Mouse (Mus musculus) c-Kit-negative CD71-positive TER-119-positive erythroid progenitor cells, embryonic 14.5 days (primary cell): Measurements from ENCODE around the gene Zdhhc13.
A peak's percentile ranks its signal among the peaks of the same experiment; 100 is the strongest.

Experiments
- DNase-seq: peaks from one replicate; pipeline ENCODE4 v3.0.0-alpha.2; 2013; ENCODE audit warnings: low read depth, low spot score

Gene Zdhhc13

DNA sequence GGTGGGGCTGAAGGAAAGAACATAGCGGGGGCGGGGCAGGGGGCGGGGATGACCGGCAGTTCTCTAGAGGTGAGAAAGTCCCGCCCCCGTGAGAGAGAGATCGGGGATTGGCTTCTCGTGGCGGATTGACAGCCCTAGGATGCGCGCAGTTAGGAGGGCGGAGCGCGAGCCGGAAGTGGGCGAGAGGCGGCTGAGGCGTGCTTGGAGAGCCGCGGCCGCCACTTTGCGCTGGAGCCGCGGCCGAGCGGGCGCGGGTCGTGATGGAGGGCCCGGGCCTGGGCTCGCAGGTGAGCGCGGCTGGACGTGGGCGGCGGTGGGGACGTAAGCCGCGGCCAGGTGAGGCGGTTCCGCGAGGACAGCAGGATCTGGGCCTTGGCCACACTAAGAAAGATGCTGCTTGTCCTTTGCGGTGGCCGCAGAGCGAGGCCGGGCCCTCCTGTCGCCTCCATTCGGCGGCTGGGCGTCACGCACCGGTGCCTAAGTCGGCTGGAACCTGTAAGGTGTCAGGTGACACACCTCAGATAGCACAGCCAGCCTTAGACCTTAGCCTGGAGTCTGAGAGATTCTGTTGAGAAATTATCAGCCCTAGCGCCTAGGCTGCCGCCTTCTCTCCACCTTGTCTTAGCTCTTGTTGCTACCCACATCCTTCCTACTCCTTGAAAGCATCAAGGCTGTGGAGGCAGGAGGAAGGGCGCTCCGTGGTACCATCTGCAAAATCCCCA, at the start of gene Zdhhc13:
Gene Zdhhc13 (plus strand): TSS at position 153 of the 722 bp plus-strand sequence.
- DNase-seq, result peak; percentile 94

DNA sequence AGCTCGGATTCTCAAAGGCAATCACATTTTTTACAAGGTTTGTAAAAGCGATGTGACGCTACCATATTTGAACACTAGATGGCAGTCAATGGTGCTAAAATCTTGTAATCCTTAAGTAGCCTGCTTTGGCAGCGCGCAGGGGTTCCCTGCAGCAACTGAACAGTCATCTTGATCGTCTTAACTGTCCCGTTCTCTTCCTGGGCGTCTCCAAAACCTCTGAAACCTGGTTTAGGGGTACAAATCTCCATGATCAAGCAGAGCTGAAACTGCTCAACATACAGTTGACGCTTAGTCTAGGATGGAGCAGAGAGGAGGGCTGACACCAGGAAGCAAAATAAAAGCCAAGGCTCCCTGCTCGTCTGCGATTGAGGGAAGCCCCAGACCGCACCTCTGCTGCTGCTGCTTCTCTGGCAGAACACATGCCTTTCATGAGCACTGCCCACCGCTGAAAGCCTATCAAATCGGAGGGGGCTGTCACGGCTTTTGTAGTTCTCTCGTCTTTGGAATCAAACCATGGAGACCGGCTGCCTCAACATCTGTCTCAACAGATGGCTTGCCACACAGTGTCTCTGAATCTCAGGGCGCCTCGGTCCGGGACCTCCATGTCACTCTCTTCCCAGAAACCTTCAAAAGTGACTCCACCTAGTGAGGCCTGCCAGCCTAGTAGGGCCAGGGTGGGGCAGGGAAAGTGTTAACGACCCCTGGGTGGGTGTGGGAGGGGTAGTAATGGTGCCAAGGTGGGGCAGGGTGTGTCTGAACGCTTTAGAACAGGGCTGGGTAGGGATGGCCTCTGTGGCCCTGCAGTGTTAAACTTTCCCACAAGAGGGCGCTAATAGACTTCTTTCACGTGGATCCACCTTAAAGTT, 39.3 kb upstream of the Zdhhc13 start:
- DNase-seq, result peak; percentile 65

DNA sequence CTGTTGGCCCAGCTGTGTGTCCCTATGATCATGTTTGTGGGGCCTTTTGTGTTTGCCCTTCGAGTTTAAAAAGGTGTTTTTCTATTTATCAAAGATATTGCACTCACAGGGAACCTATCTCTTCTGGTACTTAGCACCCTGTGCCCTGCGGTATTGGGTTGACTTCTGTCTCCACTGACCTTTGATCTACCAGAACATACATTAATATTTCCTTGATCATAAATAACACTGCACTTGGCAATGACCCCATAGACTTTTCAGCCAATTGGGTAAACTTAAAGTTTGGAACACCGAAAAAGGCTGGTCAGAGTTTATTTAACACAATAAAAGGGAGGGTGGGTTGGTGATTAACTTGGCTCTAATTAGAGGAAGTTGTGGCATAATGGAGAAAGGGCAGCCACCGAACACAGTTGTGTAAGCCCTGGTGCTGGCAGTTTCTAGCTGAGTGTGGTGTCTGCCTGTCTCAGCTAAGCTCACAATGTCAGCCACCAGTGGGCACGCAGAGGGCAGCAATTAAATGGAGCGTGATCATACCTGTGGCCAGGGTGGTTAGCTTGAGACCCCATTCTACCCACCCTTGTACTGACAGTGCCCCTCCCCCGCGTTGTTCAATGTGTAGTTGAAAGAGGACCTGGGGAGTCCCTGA, 38.5 kb upstream of the Zdhhc13 start:
- DNase-seq, result no peak

DNA sequence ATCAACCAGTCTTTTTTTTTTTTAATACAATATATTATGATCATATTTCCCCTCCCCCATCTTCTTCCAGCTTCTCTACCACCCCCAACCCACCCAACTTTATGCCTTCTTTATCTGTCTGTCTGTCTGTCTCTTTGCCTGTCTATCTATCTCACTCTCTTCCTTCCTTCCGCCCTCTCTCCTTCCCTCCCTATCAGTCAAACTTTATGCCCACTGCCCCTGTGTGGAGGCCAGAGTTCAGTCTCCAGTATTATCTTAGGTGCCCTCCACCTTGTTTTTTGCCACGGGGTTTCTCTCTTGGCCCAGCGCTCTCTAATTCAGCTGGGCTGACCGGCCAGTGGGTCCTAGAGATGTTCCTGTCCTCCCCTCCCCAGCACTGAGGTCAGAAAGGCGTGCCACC, 37.6 kb upstream of the Zdhhc13 start:
- no peak for DNase-seq

DNA sequence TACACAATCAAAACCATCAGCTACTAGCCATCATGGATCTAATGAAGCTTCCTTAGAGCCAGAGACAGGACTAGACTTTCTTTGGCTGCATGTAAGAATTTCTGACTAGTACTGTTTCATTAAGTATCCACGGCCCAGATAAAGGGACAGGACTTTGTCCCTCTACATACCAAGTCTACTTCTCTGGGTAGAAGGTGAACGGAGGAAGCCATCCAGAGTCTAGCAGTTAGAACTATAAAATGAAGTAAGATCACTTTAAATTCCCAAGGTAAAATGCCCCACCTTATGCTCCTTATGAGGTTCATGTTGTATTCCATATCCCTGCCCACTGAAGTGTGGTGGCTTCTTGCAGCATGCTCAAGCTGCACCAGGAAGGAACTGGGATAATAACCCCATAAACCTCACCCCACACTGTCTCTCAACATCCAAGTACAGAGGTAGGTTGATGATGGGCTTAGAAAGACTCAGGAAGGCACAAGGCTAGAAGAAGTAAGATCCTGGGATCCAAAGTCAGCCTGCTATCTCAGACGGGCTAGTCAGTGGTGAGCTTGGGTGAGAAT, 34.3 kb upstream of the Zdhhc13 start:
- no peak for DNase-seq

DNA sequence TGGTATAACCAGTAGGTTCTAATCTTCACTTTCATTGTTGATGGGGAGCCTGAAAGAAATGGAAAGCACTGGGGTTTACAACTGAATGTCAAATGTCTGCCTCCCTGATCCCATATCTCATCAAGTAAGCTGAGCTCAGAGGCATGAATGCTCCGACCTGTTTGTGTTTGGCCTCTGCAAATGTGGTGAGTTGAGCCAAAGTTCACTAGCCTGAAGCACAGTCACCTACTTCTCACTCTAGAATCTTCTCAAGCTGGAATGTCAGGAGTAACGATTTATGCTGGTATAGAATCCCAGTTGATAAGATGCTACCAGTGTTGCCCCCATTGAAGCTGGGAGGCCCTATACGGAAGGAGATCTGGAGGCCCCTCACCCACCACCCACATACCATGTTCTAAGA, 33.0 kb upstream of the Zdhhc13 start:
- no peak for DNase-seq

DNA sequence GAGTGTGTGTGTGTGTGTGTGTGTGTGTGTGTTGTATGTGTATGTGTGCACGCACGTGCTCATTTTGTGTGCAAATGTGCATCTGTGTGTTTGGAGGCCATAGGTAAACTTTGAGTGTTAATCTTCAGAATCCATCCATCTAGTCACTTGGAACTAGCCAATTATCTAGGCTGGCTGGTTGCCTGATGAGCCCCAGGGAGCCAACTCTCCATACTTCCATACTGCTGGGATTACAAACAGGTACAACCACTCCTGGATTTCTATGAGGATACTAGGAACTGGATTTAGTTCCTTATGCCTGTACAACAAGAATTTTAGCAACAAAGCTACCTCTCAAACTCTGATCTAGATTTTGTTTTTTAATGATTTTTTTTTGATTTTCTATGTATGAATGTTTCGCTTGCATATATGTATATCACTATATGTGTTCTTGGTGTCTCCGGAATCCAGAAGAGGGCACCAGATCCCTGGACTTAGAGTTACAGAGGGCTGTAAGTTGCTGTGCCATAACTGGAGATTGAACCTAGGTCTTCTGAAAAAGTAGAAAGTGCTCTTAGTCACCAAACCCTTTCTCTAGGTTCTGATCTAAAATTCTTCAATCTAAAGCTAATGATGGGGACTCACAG, 32.4 kb upstream of the Zdhhc13 start:
- DNase-seq, result no peak

DNA sequence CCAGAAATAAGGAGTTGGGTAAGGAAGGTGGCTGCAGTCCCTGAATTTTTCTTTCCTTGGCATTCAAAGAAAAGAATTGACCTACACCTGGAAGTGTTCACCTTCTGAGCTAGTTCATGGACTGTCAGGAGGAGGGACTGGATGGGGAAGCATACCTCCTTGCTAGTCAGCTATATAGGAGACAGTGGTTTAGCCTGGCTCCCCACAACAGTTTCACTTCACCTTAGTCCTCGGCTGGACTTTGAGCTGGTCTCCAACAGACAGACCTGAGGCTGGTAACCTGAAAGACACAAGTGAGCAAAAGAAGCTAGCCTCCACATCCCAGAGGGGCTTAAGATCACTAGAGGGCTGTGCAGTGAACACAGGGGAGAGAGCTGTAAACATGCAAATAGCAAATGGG, 30.7 kb upstream of the Zdhhc13 start:
- no peak for DNase-seq

DNA sequence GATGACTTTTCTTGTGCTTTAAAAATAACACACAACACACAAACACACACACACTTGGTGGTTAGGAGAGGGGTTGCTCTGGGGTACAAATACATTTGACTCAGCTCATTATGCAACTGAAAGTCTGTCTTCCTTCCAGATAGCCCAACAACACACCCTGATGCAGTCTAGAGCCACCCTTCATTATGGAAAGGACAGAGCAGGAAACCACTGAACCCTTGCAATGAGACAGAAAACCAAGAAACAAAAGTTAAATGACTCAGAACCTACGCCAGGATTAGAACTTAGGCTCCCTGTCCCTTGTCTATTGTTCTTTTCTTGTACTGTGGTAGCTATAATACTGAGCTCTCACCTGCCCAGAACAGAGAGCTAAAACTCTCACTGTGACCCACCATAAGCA, 28.0 kb upstream of the Zdhhc13 start:
- DNase-seq, result no peak

DNA sequence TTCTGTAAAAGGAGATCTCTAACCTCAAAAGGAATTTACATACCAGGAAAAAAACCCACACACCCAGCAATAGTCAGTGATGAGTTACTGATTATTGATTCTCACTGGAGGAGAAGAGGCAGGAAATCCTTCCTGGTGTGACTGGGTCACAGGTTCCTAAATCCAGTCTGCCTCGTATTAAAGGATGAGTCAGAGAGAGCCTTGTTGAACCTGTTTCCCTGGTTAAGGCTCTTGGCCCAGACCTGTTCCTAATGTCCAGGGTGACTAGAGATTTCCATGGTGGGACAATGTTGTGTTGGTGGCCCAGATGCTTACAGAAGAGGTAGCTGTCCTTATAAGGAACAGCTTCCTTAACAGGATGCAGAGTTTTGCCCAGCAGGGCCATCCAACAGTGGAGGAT, 26.5 kb upstream of the Zdhhc13 start:
- no peak for DNase-seq

DNA sequence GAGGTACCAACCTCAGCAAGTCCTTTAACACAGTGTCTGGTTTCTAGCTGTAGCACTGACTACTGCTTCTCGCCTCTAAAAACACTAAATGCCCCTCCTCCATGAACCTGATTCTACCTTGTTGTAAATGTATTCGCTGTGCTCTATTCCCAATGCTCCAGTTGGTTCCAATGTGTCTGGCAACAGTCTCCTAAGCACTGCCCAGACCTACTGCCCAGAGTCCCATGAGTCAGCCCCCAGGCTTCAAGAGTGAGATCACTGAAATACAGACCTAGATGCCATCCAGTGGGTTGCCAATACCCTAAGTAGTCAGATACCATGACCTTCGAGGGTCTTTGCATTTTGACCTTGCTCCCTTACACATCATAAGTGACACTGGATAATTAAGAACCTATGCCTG, 26.1 kb upstream of the Zdhhc13 start:
- DNase-seq, result no peak

DNA sequence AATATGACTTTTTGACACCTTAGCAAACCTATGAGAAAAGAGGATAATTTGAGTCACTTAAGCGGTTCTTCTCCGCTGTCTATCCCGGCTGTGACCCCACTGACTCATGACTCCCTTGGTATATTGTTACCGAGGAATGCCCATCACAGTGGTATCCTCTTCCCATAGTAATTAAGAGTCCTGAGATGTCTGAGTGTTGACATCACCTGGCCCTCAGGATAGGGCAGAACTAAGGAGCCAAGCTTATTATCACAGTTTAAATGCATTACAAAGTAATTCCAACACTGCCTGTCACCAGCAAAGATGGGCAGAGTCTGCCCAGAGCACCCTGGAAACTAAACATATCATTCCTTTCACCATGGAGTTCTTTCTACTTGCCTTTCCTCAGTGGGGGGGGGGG, 22.8 kb upstream of the Zdhhc13 start:
- DNase-seq, result no peak

DNA sequence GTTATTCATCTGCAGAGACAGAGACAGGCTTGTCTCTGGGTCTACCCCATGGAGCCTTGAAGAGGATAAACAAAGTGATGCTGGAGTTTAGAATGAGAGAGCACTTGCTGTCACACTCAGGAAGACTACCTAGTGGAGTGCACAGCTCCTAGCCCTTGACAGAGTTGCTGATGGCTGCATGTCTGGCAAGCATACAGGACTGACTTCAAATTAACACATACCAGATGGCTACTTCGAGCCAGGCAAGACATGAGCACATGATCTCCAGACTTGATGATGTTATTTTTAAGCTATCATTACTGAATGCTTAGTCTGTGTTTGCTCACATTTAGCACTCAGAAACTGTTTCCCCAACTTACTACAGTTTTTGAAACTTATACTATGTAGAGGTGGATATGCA, 19.1 kb upstream of the Zdhhc13 start:
- DNase-seq, result no peak

DNA sequence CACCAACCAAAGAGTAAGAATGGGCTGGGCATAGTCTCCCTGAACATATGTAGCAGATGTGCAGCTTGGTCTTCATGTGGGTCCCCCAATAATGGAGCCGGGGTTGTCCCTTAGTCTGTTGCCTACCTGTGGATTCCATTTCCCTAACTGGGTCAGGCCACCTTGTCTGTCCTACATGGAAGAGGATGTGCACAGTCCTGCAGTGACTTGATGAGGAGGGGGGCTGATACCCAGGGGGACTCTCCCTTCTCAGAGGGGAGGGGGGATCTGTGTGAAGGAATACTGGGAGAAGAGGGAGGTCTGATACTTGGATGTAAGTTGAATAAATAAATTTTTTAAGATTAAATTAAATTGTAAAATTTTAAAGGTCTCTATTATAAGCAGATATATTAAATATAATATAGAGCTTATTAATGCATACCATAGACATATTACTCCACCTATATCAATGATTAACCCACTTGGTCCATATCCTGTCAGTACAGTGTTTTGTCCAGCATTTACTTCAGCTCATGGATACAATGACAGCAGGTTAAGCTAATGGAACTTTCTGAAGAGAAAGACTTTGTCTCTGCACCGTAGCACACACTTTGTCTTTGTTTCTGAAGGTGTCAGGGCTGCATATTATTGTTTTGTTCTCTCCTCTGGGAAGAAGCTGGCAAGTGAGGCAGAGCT, 16.6 kb upstream of the Zdhhc13 start:
- DNase-seq, result no peak

DNA sequence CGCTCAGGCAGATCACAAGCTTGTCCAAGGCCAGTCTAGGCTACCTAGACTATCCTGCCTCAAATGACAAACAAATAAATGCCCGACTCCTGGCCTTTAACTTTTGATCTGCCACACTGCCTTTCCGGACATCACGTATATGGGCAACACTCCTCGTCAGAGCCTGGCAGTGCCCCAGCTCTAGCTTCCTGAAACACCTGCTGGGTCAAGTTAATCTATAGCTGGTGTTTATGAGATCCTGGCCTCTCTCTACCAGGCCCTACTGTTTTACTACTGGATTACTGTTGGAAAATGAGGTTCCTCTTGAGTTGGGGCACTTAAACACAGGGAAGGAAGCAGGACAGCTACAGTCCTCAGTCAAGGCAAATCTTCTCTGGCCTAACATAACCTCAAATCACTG, 15.5 kb upstream of the Zdhhc13 start:
- DNase-seq, result no peak

DNA sequence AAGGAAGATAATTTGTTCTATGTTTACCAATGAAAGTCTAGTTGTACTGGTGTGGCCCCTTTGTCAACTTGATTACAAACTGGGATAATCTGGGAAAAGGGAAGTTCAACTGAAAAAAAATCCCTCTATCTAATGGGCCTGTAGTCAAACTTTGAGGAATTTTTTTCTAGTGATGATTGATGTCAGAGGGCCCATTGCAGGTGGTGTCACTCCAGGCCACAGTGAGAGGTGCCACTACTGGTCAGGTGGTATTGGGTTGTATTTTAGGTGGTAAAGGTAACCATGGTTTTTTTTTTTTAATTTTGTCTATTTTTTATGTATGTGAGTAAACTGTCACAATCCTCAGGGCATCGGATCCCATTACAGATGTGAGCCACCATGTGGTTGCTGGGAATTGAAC, 14.2 kb upstream of the Zdhhc13 start:
- no peak for DNase-seq

DNA sequence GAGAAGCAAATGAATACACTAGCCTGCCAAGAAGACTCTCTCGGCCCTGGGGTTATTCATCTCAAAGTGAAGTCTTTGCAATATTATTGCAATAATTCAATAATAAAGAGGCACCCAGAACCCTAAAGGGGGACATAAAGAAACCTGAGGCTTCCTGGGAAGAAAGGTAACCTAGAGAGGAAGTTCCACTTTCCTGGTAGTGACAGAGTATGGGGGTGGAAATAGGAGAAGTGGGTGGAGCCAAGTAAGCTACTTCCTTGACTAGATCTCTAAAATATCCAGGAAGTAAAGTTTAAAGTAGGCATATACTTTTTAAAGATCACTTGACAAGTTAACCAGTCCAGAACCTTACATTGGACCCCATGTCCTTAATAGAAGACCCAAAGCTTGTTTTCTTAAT, 13.4 kb upstream of the Zdhhc13 start:
- no peak for DNase-seq

DNA sequence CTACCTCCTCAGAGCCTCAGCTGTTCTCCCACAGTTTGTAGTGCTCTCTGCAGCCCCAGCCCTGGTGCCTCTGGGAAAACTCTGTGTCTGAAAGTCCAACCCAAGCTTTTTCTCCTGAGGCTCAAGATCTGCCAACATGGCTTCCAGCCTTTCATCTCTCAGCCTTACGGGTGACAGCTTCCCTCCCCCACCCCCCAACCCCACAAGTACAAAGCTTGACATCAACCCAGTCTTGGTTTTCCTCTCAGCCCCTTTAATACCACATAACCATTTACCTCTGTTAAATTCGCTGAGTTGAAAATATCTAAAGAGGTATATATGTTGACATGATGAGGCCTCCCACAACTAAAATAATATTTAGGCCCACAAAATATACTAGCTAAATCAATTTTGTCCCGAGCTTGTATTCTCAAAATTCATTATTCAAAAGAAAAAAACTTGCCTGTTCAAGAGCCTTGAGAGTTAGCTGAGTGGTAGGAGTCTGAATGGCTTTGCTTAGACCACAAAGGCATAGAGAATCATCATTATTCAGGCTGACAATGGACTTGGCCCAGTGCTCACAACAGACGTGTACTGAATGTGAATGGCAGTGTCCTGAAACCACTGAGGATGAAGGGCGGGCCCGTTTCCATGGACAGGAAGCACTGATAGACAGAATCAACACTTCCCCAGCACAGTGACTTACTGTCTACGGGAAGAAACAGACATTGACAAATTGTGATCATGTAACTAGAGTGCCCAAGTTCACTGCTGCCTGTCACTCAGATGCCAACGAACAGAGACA, 10.9 kb upstream of the Zdhhc13 start:
- no peak for DNase-seq

DNA sequence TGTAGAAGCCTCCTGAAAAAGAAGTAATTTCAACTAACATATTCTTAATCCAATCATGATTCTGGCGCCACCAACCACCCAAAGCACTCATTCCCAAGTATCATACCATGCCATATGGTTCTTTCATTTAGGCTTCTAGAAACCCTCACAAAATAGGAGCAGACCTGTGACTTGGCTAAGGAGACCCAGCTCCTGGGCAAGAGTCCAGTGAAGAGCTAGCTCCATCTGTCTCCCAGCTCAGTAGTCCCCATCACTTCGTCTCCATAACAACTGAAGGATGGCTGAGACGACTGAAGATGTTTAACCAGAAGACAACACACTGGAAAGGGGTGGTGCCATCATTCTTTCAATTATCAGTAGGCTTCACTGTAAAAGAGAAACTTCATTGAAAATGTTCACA, 9.7 kb upstream of the Zdhhc13 start:
- DNase-seq, result no peak

DNA sequence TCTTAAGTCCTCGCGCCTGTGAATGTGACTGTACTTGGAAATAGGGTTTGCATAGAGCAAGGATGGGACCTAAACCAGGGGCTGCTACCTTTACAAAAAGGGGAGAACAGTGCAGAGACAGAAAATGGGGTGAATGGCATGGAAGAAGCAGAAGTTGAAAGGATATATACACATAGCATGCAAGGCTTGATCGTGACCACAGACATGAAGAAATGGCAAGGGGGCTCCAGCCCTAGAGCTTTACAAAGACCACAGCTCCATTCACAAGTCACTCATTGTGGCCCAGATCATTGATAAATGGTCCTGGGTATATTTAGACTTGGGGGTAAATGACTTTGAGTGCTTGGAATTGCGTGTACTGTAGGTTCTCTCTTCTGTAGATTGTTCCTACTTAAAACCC, 6.4 kb upstream of the Zdhhc13 start:
- DNase-seq, result no peak
